In genomic region chr17:28101902-28102319, GRCm38 (mm10) we compare ENCODE assay signal across 13 mouse cellular contexts. TPM values are rescaled to one million over a fixed set of nuclear protein-coding genes. Genes with fewer than 3 reads are reported as not detected.
DNase-seq lines count a peak whose midpoint lies in the region; ATAC-seq lines count a peak whose summit lies in the region.
"Had no signal": no experiment of that assay in that cellular context is flagged by ENCODE, and none has a peak within 500 bp of the region (broad histone marks: within the 10 kb centered on the region; RNA-seq: fewer than 3 reads in every experiment).

No protein-coding gene starts in this region.

- H3K4me1 ChIP-seq in kidney, embryonic 16.5 days (ENCODE audit: insufficient read depth, low read length) = peaks cover 32% of the 10 kb centered on the region
- peaks cover 12% of the 10 kb centered on the region; the same call in 1 of the 2 replicates for H3K4me1 ChIP-seq in hindbrain, embryonic 14.5 days (replicated peaks; ENCODE audit: control insufficient read depth, insufficient read depth, low read length)
- peaks cover 42% of the 10 kb centered on the region for H3K4me1 ChIP-seq in limb, embryonic 15.5 days
- 0 out of 2 replicates have a peak, but pooled peaks cover 6% of the 10 kb centered on the region for H3K4me1 ChIP-seq in neural tube, embryonic 14.5 days (ENCODE audit: control insufficient read depth, insufficient read depth, low read length)
- H3K4me1 ChIP-seq: liver, embryonic 13.5 days had no signal

- H3K27me3 ChIP-seq in kidney, embryonic 16.5 days (ENCODE audit: insufficient read depth, low read length) = no peaks in the 10 kb centered on the region
- H3K27me3 ChIP-seq in hindbrain, embryonic 14.5 days (ENCODE audit: control insufficient read depth, insufficient read depth, low read length) = no peaks in the 10 kb centered on the region
- H3K27me3 ChIP-seq in limb, embryonic 15.5 days = no peaks in the 10 kb centered on the region
- H3K27me3 ChIP-seq in neural tube, embryonic 14.5 days (ENCODE audit: control insufficient read depth, insufficient read depth, low read length) = no peaks in the 10 kb centered on the region
- H3K27me3 ChIP-seq: liver, embryonic 13.5 days had no signal

- H3K9ac ChIP-seq in kidney, embryonic 16.5 days (replicated peaks; ENCODE audit: low read length) = 0 out of 2 replicates have a peak overlapping the region, but pooled peaks have one; percentile 31
- H3K9ac ChIP-seq in hindbrain, embryonic 14.5 days = no peak overlapping the region
- no peak overlapping the region for H3K9ac ChIP-seq in limb, embryonic 15.5 days
- no peak overlapping the region; the same call in 1 of the 2 replicates for H3K9ac ChIP-seq in neural tube, embryonic 14.5 days (replicated peaks; ENCODE audit: low read depth, low read length)
- H3K9ac ChIP-seq: liver, embryonic 13.5 days had no signal

- H3K9me3 ChIP-seq in kidney, embryonic 16.5 days (ENCODE audit: low read length) = peaks cover 3% of the 10 kb centered on the region; the same call in 1 of the 2 replicates
- no peaks in the 10 kb centered on the region for H3K9me3 ChIP-seq in hindbrain, embryonic 14.5 days (ENCODE audit: control insufficient read depth, low read length)
- no peaks in the 10 kb centered on the region for H3K9me3 ChIP-seq in limb, embryonic 15.5 days
- H3K9me3 ChIP-seq in neural tube, embryonic 14.5 days (ENCODE audit: control insufficient read depth, low read length) = no peaks in the 10 kb centered on the region
- H3K9me3 ChIP-seq: liver, embryonic 13.5 days had no signal

- DNase-seq in kidney, adult 18-20 months = no peak
- DNase-seq in hindbrain, embryonic 14.5 days (ENCODE audit: low spot score) = no peak
- DNase-seq in left cerebral cortex, adult 11 months (ENCODE audit: low spot score) = no peak
- DNase-seq in gastrocnemius, adult 18-20 months (ENCODE audit: low spot score) = no peak
- DNase-seq: cerebellum, adult 11 months; heart, adult 11 months; liver, embryonic 13.5 days; lung, postnatal 10 days had no signal

- no peak overlapping the region for H3K4me3 ChIP-seq in kidney, embryonic 16.5 days (ENCODE audit: low read length)
- no peak overlapping the region for H3K4me3 ChIP-seq in hindbrain, embryonic 14.5 days (replicated peaks; ENCODE audit: low read length)
- no peak overlapping the region for H3K4me3 ChIP-seq in limb, embryonic 15.5 days
- no peak overlapping the region for H3K4me3 ChIP-seq in neural tube, embryonic 14.5 days (ENCODE audit: low read depth, low read length)
- H3K4me3 ChIP-seq: layer of hippocampus, adult 2 months; liver, embryonic 13.5 days had no signal

- H3K4me2 ChIP-seq in kidney, embryonic 16.5 days (replicated peaks; ENCODE audit: low read depth, low read length) = peak overlapping the region; percentile 23
- no peak overlapping the region for H3K4me2 ChIP-seq in hindbrain, embryonic 14.5 days (replicated peaks)
- no peak overlapping the region for H3K4me2 ChIP-seq in limb, embryonic 15.5 days
- no peak overlapping the region for H3K4me2 ChIP-seq in neural tube, embryonic 14.5 days (ENCODE audit: low read depth, low read length)
- H3K4me2 ChIP-seq: liver, embryonic 13.5 days had no signal

- H3K36me3 ChIP-seq in kidney, embryonic 16.5 days (ENCODE audit: insufficient read depth, low read length) = no peaks in the 10 kb centered on the region
- no peaks in the 10 kb centered on the region for H3K36me3 ChIP-seq in hindbrain, embryonic 14.5 days (replicated peaks; ENCODE audit: control insufficient read depth, insufficient read depth)
- H3K36me3 ChIP-seq in limb, embryonic 15.5 days = no peaks in the 10 kb centered on the region
- no peaks in the 10 kb centered on the region for H3K36me3 ChIP-seq in neural tube, embryonic 14.5 days (ENCODE audit: control insufficient read depth, insufficient read depth, low read length)
- H3K36me3 ChIP-seq: liver, embryonic 13.5 days had no signal

- peak; percentile 71 for ATAC-seq in kidney, embryonic 16.5 days (ENCODE audit: low FRiP score, low TSS enrichment)
- ATAC-seq in hindbrain, embryonic 14.5 days (ENCODE audit: low FRiP score) = no peak
- no peak for ATAC-seq in limb, embryonic 15.5 days (ENCODE audit: insufficient number of reproducible peaks, low FRiP score, low TSS enrichment, low read depth)
- 0 out of 2 replicates have a peak, but pooled peaks have one; percentile 36 for ATAC-seq in neural tube, embryonic 14.5 days (ENCODE audit: low read depth)
- ATAC-seq: CD4-positive, CD25-positive, alpha-beta regulatory T cell, adult 4 months had no signal

- 4% methylated on average over 10 of the region's 10 CpGs for WGBS in kidney, embryonic 16.5 days
- WGBS in hindbrain, embryonic 14.5 days = 41% methylated on average over 10 of the region's 10 CpGs
- WGBS in limb, embryonic 15.5 days = 28% methylated on average over 10 of the region's 10 CpGs
- 10% methylated on average over 10 of the region's 10 CpGs for WGBS in neural tube, embryonic 14.5 days

- peak overlapping the region; percentile 87 for H3K27ac ChIP-seq in kidney, embryonic 16.5 days (ENCODE audit: low read length)
- H3K27ac ChIP-seq in hindbrain, embryonic 14.5 days = 0 out of 2 replicates have a peak overlapping the region, but pooled peaks have one; percentile 55
- 0 out of 2 replicates have a peak overlapping the region, but pooled peaks have one; percentile 17 for H3K27ac ChIP-seq in limb, embryonic 15.5 days
- peak overlapping the region; percentile 77 for H3K27ac ChIP-seq in neural tube, embryonic 14.5 days (ENCODE audit: low read depth, low read length)
- H3K27ac ChIP-seq: layer of hippocampus, adult 2 months; liver, embryonic 13.5 days had no signal

RNA-seq across cellular contexts. Expression of gene Tcp11, which starts 21.5 kb away (rescaled TPM):
- 6.4 and 7.6 TPM in 2 replicates for polyA plus RNA-seq in kidney, embryonic 16.5 days (2015; fragmentation: Nextera tagmentation; extraction: Ambion mirVana)
- polyA plus RNA-seq in hindbrain, embryonic 14.5 days (2014; fragmentation: Nextera tagmentation; extraction: Ambion mirVana) = 0.94 and 1.6 TPM in 2 replicates
- polyA plus RNA-seq in limb, embryonic 15.5 days (2015; fragmentation: Nextera tagmentation; extraction: Ambion mirVana) = 1.5 TPM in 2 replicates
- polyA plus RNA-seq in neural tube, embryonic 14.5 days (2014; fragmentation: Nextera tagmentation; extraction: Ambion mirVana) = 0.79 and 1.7 TPM in 2 replicates
- total RNA-seq in gastrocnemius, adult 18-20 months (2021) = not detected

RNA-seq across cellular contexts. Expression of gene Scube3, which starts 40.0 kb away (rescaled TPM):
- 18.6 and 19.9 TPM in 2 replicates for polyA plus RNA-seq in kidney, embryonic 16.5 days (2015; fragmentation: Nextera tagmentation; extraction: Ambion mirVana)
- polyA plus RNA-seq in hindbrain, embryonic 14.5 days (2014; fragmentation: Nextera tagmentation; extraction: Ambion mirVana) = 4.7 and 6.6 TPM in 2 replicates
- polyA plus RNA-seq in limb, embryonic 15.5 days (2015; fragmentation: Nextera tagmentation; extraction: Ambion mirVana) = 4.2 and 6.9 TPM in 2 replicates
- 4.7 and 6.3 TPM in 2 replicates for polyA plus RNA-seq in neural tube, embryonic 14.5 days (2014; fragmentation: Nextera tagmentation; extraction: Ambion mirVana)
- under 1 TPM; 0.16 to 0.26 TPM for total RNA-seq in gastrocnemius, adult 18-20 months (2021)
- polyA plus RNA-seq: CD4-positive, CD25-positive, alpha-beta regulatory T cell, adult 4 months had no signal

Comparison
In these comparisons a context has a peak if more than half of its experiments do, and no peak if none do; other contexts are left out.
1. ATAC-seq: peak in kidney, embryonic 16.5 days (single experiment) and neural tube, embryonic 14.5 days (single experiment); none in hindbrain, embryonic 14.5 days (single experiment) and limb, embryonic 15.5 days (single experiment).
2. H3K27ac ChIP-seq: peak in every context shown above with its lines; median percentile 87 in kidney, embryonic 16.5 days; 77 in neural tube, embryonic 14.5 days; 55 in hindbrain, embryonic 14.5 days; 17 in limb, embryonic 15.5 days.